Mouse (Mus musculus) adrenal gland, postnatal 25 days (tissue): ENCODE data around the gene Fam32a. TPM values are rescaled to one million over a fixed set of nuclear protein-coding genes. Genes with fewer than 3 reads are reported as not detected.

ENCODE experiments used
- DNase-seq: peaks from one replicate; pipeline ENCODE4 v3.0.0; 2021; ENCODE audit warnings: mixed read lengths
- long read RNA-seq: library from polyadenylated mRNA; stranded (forward); transcript quantifications from one replicate; pipeline ENCODE4 v2.0.0, GENCODE M21; 2021
- total RNA-seq: library from RNA; stranded (reverse); gene quantifications from 2 replicates; pipeline ENCODE4 v1.2.3, GENCODE M21; 2021

Gene Fam32a
- 66.8 and 70.4 TPM in 2 replicates for total RNA-seq
- long read RNA-seq, transcript Fam32a-201 (4 exons, 2,564 nt) = major isoform, 100 of 139 reads
- long read RNA-seq, partial matches to known transcripts = 31 of 139 reads
- long read RNA-seq, other reads (novel, unspliced or antisense) = 4 of 139 reads

- peak; percentile 83 for DNase-seq
Measured at GRCm38 (mm10) chr8:72219541-72220363, at the start of gene Fam32a. Gene Fam32a (plus strand): TSS chr8:72219730.

- peak; percentile 68 for DNase-seq
Measured at GRCm38 (mm10) chr8:72177346-72177925, 42.1 kb upstream of the Fam32a start.

- no peak for DNase-seq
Measured at GRCm38 (mm10) chr8:72183554-72184202, 35.9 kb upstream of the Fam32a start.

GRCm38 (mm10) chr8:72187793-72188331 is 31.7 kb upstream of the Fam32a start:
- DNase-seq = no peak

- no peak for DNase-seq
Measured at GRCm38 (mm10) chr8:72189417-72190214, 29.9 kb upstream of the Fam32a start, which contains the start of gene Hsh2d. Gene Hsh2d (plus strand): TSS chr8:72189638.

- DNase-seq = no peak
Measured at GRCm38 (mm10) chr8:72190215-72190539, 29.4 kb upstream of the Fam32a start.

GRCm38 (mm10) chr8:72192065-72192464 is 27.5 kb upstream of the Fam32a start:
- DNase-seq = no peak

GRCm38 (mm10) chr8:72197997-72198396 is 21.5 kb upstream of the Fam32a start:
- no peak for DNase-seq

GRCm38 (mm10) chr8:72208582-72208981 is 10.9 kb upstream of the Fam32a start:
- no peak for DNase-seq

- DNase-seq = no peak
Measured at GRCm38 (mm10) chr8:72210222-72210621, 9.3 kb upstream of the Fam32a start.

GRCm38 (mm10) chr8:72210710-72211109 is 8.8 kb upstream of the Fam32a start:
- no peak for DNase-seq

GRCm38 (mm10) chr8:72211846-72212245 is 7.7 kb upstream of the Fam32a start:
- no peak for DNase-seq

GRCm38 (mm10) chr8:72212751-72213150 is 6.8 kb upstream of the Fam32a start, which contains the start of gene Cib3:
Gene Cib3 (minus strand): TSS chr8:72212837.
- DNase-seq = no peak

GRCm38 (mm10) chr8:72213536-72213935 is 6.0 kb upstream of the Fam32a start, which contains the start of gene Gm11034:
Gene Gm11034 (minus strand): TSS chr8:72213636.
- DNase-seq = no peak

GRCm38 (mm10) chr8:72215060-72215459 is 4.5 kb upstream of the Fam32a start:
- no peak for DNase-seq

- DNase-seq = no peak
Measured at GRCm38 (mm10) chr8:72215871-72216270, 3.7 kb upstream of the Fam32a start.

- no peak for DNase-seq
Measured at GRCm38 (mm10) chr8:72218781-72219540, 569 bp upstream of the Fam32a start.

- no peak for DNase-seq
Measured at GRCm38 (mm10) chr8:72220758-72221157, 1.2 kb downstream of the Fam32a start.

GRCm38 (mm10) chr8:72222656-72223055 is 3.1 kb downstream of the Fam32a start:
- no peak for DNase-seq

- peak; percentile 97 for DNase-seq
Measured at GRCm38 (mm10) chr8:72239499-72240402, 20.2 kb downstream of the Fam32a start, which contains the start of gene Ap1m1. Gene Ap1m1 (plus strand): TSS chr8:72240018.
